Mouse (Mus musculus): ENCODE results near the gene Tmcc3. TPM values are rescaled to one million over a fixed set of nuclear protein-coding genes. Genes with fewer than 3 reads are reported as not detected.
A peak's percentile ranks its signal among the peaks of the same experiment; 100 is the strongest.

The Tmcc3 gene
- polyA plus RNA-seq, 1 experiment: 14.8 TPM

GRCm38 (mm10) chr10:94620561-94620960, 308.8 kb downstream of the Tmcc3 start:
- no peaks in the 10 kb centered on the region for H3K27me3 ChIP-seq (ENCODE audit: control insufficient read depth, insufficient read depth, low read length, poor library complexity, severe bottlenecking)
- no peaks in the 10 kb centered on the region for H3K4me1 ChIP-seq (ENCODE audit: control insufficient read depth, insufficient read depth, low read length)
- H3K4me3 ChIP-seq (ENCODE audit: low read depth, low read length): no peak overlapping the region
- H3K9ac ChIP-seq (ENCODE audit: low read depth, poor library complexity, severe bottlenecking): no peak overlapping the region
- no peak overlapping the region for H3K27ac ChIP-seq (ENCODE audit: insufficient read depth, low read length)
- H3K9me3 ChIP-seq (replicated peaks; ENCODE audit: control insufficient read depth, insufficient read depth, low read length, poor library complexity, severe bottlenecking): no peaks in the 10 kb centered on the region; the same call in 1 of the 2 replicates
- no peaks in the 10 kb centered on the region for H3K36me3 ChIP-seq (ENCODE audit: control insufficient read depth, insufficient read depth, low read length, poor library complexity, severe bottlenecking)
- TF ChIP-seq EP300 (IDR thresholded peaks at IDR 0.05; ENCODE audit: insufficient read depth, low read depth, low read length) (no peak), CTCF (IDR thresholded peaks at IDR 0.05; ENCODE audit: low read depth, low read length) (no peak), POLR2A (IDR thresholded peaks at IDR 0.05; ENCODE audit: insufficient read depth, low read length) (no peak)

DNA sequence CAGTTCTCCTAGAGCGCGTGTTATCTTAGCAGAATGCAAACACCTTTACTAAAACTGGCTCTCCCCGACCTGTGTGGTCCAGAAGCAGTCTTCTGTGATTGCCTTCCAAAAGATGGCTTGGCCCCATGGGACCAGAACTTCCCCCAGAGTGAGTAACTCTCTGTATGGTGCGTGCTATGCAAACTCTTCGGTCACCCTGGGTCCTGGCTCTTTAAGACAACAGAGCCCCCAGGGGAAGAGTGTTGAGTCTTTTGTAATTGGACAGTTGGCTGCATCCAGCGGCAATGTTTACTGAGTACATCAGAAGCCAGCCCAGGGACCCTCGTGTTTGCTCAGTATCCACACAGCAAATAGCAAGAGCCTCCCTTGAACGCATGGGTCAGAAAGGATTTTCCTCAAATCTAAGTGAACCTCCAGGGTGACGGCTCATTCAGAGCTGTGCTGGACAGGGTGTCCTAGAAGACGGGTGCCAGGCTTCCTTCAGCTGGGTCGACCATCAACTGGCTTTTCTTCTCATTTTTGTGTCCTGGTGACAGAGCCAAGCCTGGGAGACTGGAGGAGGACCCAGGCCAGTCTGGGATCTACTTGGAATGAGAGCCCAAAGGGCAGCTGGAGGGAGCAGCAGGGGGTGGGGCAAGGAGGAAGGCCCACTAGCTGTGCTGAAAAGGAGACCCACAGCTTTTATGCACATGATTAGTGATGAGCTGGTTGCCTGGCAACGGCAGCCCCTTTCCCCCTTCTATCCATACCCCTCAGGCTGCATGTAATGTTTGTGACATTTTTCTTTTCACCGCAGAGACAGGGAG, 309.9 kb downstream of the Tmcc3 start:
- Histone ChIP-seq H3K4me3 (ENCODE audit: low read depth, low read length) (no peak overlapping the region), H3K36me3 (ENCODE audit: control insufficient read depth, insufficient read depth, low read length, poor library complexity, severe bottlenecking) (no peaks in the 10 kb centered on the region), H3K9ac (ENCODE audit: low read depth, poor library complexity, severe bottlenecking) (no peak overlapping the region), H3K27me3 (ENCODE audit: control insufficient read depth, insufficient read depth, low read length, poor library complexity, severe bottlenecking) (no peaks in the 10 kb centered on the region), H3K9me3 (replicated peaks; ENCODE audit: control insufficient read depth, insufficient read depth, low read length, poor library complexity, severe bottlenecking) (no peaks in the 10 kb centered on the region; the same call in 1 of the 2 replicates), H3K27ac (ENCODE audit: insufficient read depth, low read length) (no peak overlapping the region), H3K4me1 (ENCODE audit: control insufficient read depth, insufficient read depth, low read length) (no peaks in the 10 kb centered on the region)
- TF ChIP-seq POLR2A (IDR thresholded peaks at IDR 0.05; ENCODE audit: insufficient read depth, low read length): no peak
- no peak for TF ChIP-seq EP300 (IDR thresholded peaks at IDR 0.05; ENCODE audit: insufficient read depth, low read depth, low read length)
- no peak for TF ChIP-seq CTCF (IDR thresholded peaks at IDR 0.05; ENCODE audit: low read depth, low read length)

DNA sequence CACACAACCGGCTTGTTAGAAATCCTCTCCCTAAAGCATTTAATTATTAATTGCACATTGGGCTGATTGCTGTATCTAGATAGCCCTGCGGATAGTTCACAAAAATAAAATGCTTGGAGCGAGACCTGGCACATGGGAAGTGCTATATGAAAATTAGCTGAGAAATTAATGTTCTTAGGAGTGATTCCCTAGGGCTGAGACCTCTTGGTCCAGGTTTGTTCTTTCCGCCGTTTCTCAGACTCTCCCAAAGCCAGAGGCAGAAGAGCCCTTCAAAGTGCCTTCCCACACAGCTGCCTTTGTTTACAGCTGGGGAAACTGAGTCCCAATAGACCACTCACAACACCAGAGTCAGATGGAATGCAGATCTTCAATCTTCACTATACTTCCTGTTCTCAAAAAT, 310.5 kb downstream of the Tmcc3 start:
- no peak overlapping the region for H3K27ac ChIP-seq (ENCODE audit: insufficient read depth, low read length)
- H3K4me3 ChIP-seq (ENCODE audit: low read depth, low read length): no peak overlapping the region
- H3K27me3 ChIP-seq (ENCODE audit: control insufficient read depth, insufficient read depth, low read length, poor library complexity, severe bottlenecking): no peaks in the 10 kb centered on the region
- TF ChIP-seq CTCF (IDR thresholded peaks at IDR 0.05; ENCODE audit: low read depth, low read length) (no peak), POLR2A (IDR thresholded peaks at IDR 0.05; ENCODE audit: insufficient read depth, low read length) (no peak), EP300 (IDR thresholded peaks at IDR 0.05; ENCODE audit: insufficient read depth, low read depth, low read length) (no peak)
- H3K36me3 ChIP-seq (ENCODE audit: control insufficient read depth, insufficient read depth, low read length, poor library complexity, severe bottlenecking): no peaks in the 10 kb centered on the region
- no peaks in the 10 kb centered on the region for H3K4me1 ChIP-seq (ENCODE audit: control insufficient read depth, insufficient read depth, low read length)
- no peak overlapping the region for H3K9ac ChIP-seq (ENCODE audit: low read depth, poor library complexity, severe bottlenecking)
- H3K9me3 ChIP-seq (replicated peaks; ENCODE audit: control insufficient read depth, insufficient read depth, low read length, poor library complexity, severe bottlenecking): no peaks in the 10 kb centered on the region; the same call in 1 of the 2 replicates

GRCm38 (mm10) chr10:94622828-94623227, 311.1 kb downstream of the Tmcc3 start:
- Histone ChIP-seq H3K4me3 (ENCODE audit: low read depth, low read length) (peak overlapping the region; percentile 20; the same call in 1 of the 2 replicates), H3K9me3 (replicated peaks; ENCODE audit: control insufficient read depth, insufficient read depth, low read length, poor library complexity, severe bottlenecking) (no peaks in the 10 kb centered on the region; the same call in 1 of the 2 replicates), H3K9ac (ENCODE audit: low read depth, poor library complexity, severe bottlenecking) (no peak overlapping the region), H3K4me1 (ENCODE audit: control insufficient read depth, insufficient read depth, low read length) (no peaks in the 10 kb centered on the region), H3K27ac (ENCODE audit: insufficient read depth, low read length) (no peak overlapping the region), H3K36me3 (ENCODE audit: control insufficient read depth, insufficient read depth, low read length, poor library complexity, severe bottlenecking) (no peaks in the 10 kb centered on the region), H3K27me3 (ENCODE audit: control insufficient read depth, insufficient read depth, low read length, poor library complexity, severe bottlenecking) (no peaks in the 10 kb centered on the region)
- TF ChIP-seq POLR2A (IDR thresholded peaks at IDR 0.05; ENCODE audit: insufficient read depth, low read length) (no peak), EP300 (IDR thresholded peaks at IDR 0.05; ENCODE audit: insufficient read depth, low read depth, low read length) (no peak), CTCF (IDR thresholded peaks at IDR 0.05; ENCODE audit: low read depth, low read length) (no peak)

GRCm38 (mm10) chr10:94623617-94624016, 311.9 kb downstream of the Tmcc3 start:
- no peaks in the 10 kb centered on the region for H3K27me3 ChIP-seq (ENCODE audit: control insufficient read depth, insufficient read depth, low read length, poor library complexity, severe bottlenecking)

GRCm38 (mm10) chr10:94625036-94625435, 313.3 kb downstream of the Tmcc3 start:
- Histone ChIP-seq H3K9ac (ENCODE audit: low read depth, poor library complexity, severe bottlenecking) (no peak overlapping the region), H3K27me3 (ENCODE audit: control insufficient read depth, insufficient read depth, low read length, poor library complexity, severe bottlenecking) (no peaks in the 10 kb centered on the region), H3K4me3 (ENCODE audit: low read depth, low read length) (no peak overlapping the region), H3K36me3 (ENCODE audit: control insufficient read depth, insufficient read depth, low read length, poor library complexity, severe bottlenecking) (no peaks in the 10 kb centered on the region), H3K4me1 (ENCODE audit: control insufficient read depth, insufficient read depth, low read length) (no peaks in the 10 kb centered on the region), H3K27ac (ENCODE audit: insufficient read depth, low read length) (no peak overlapping the region), H3K9me3 (replicated peaks; ENCODE audit: control insufficient read depth, insufficient read depth, low read length, poor library complexity, severe bottlenecking) (no peaks in the 10 kb centered on the region)
- TF ChIP-seq EP300 (IDR thresholded peaks at IDR 0.05; ENCODE audit: insufficient read depth, low read depth, low read length) (no peak), POLR2A (IDR thresholded peaks at IDR 0.05; ENCODE audit: insufficient read depth, low read length) (no peak), CTCF (IDR thresholded peaks at IDR 0.05; ENCODE audit: low read depth, low read length) (no peak)

More at GRCm38 (mm10) chr10:94623617-94624016, 311.9 kb downstream of the Tmcc3 start:
- TF ChIP-seq EP300 (IDR thresholded peaks at IDR 0.05; ENCODE audit: insufficient read depth, low read depth, low read length) (no peak), CTCF (IDR thresholded peaks at IDR 0.05; ENCODE audit: low read depth, low read length) (peak; percentile 91)
- H3K27ac ChIP-seq (ENCODE audit: insufficient read depth, low read length): no peak overlapping the region
- H3K9me3 ChIP-seq (replicated peaks; ENCODE audit: control insufficient read depth, insufficient read depth, low read length, poor library complexity, severe bottlenecking): no peaks in the 10 kb centered on the region
- H3K9ac ChIP-seq (ENCODE audit: low read depth, poor library complexity, severe bottlenecking): no peak overlapping the region
- H3K4me1 ChIP-seq (ENCODE audit: control insufficient read depth, insufficient read depth, low read length): no peaks in the 10 kb centered on the region
- H3K4me3 ChIP-seq (ENCODE audit: low read depth, low read length): no peak overlapping the region
- H3K36me3 ChIP-seq (ENCODE audit: control insufficient read depth, insufficient read depth, low read length, poor library complexity, severe bottlenecking): no peaks in the 10 kb centered on the region

All from ES-Bruce4 (cell line).